ENCODE assay signal across 10 mouse cellular contexts in genomic region chr11:121680750-121681149, GRCm38 (mm10). TPM values are rescaled to one million over a fixed set of nuclear protein-coding genes. Genes with fewer than 3 reads are reported as not detected.
DNase-seq lines count a peak whose midpoint lies in the region; ATAC-seq and TF ChIP-seq lines count a peak whose summit lies in the region.
"Had no signal": no experiment of that assay in that cellular context is flagged by ENCODE, and none has a peak within 500 bp of the region (broad histone marks: within the 10 kb centered on the region; RNA-seq: fewer than 3 reads in every experiment).

No protein-coding gene starts in this region.

- no peaks in the 10 kb centered on the region for H3K27me3 ChIP-seq in cerebellum, adult 2 months (ENCODE audit: control insufficient read depth, insufficient read depth, low read length)
- no peaks in the 10 kb centered on the region for H3K27me3 ChIP-seq in midbrain, embryonic 11.5 days (ENCODE audit: control insufficient read depth, insufficient read depth, low read length)
- no peaks in the 10 kb centered on the region for H3K27me3 ChIP-seq in midbrain, postnatal 0 days (ENCODE audit: insufficient read depth, low read length)
- H3K27me3 ChIP-seq in forebrain, embryonic 10.5 days (ENCODE audit: poor library complexity, severe bottlenecking) = no peaks in the 10 kb centered on the region

- H3K36me3 ChIP-seq in midbrain, embryonic 11.5 days (ENCODE audit: control insufficient read depth, insufficient read depth, low read length) = no peaks in the 10 kb centered on the region
- no peaks in the 10 kb centered on the region for H3K36me3 ChIP-seq in midbrain, postnatal 0 days (ENCODE audit: insufficient read depth, low read length)
- no peaks in the 10 kb centered on the region for H3K36me3 ChIP-seq in forebrain, embryonic 10.5 days (replicated peaks)

- DNase-seq in cerebellum, adult 2 months = peak in 1 of 2 experiments; percentile 6
- no peak for DNase-seq in cerebellum, postnatal 4 days (ENCODE audit: low spot score in 2 of 2)
- peak; percentile 85 for DNase-seq in midbrain, embryonic 11.5 days (ENCODE audit: low spot score, missing footprints)
- DNase-seq in midbrain, postnatal 0 days (ENCODE audit: low spot score) = no peak
- peak; percentile 25 for DNase-seq in heart, postnatal 4 days
- DNase-seq in retina, postnatal 1 day = peak; percentile 30
- no peak for DNase-seq in forebrain, embryonic 10.5 days (ENCODE audit: extremely low spot score, low spot score)
- DNase-seq: left cerebral cortex, postnatal 4 days had no signal

- TF ChIP-seq POLR2A in cerebellum, adult 2 months (IDR thresholded peaks at IDR 0.05; ENCODE audit: borderline replicate concordance, insufficient read depth, low read length) = no peak

- 83% methylated on average over 5 of the region's 5 CpGs for WGBS in cerebellum, adult 2 months
- WGBS in midbrain, embryonic 11.5 days = 78% methylated on average over 5 of the region's 5 CpGs
- WGBS in midbrain, postnatal 0 days = 81% methylated on average over 5 of the region's 5 CpGs
- WGBS in forebrain, embryonic 10.5 days = 76% methylated on average over 5 of the region's 5 CpGs

- H3K4me2 ChIP-seq in midbrain, embryonic 11.5 days = no peak overlapping the region
- no peak overlapping the region for H3K4me2 ChIP-seq in midbrain, postnatal 0 days (ENCODE audit: low read depth, low read length, poor library complexity, severe bottlenecking)

- TF ChIP-seq CTCF in cerebellum, adult 2 months (IDR thresholded peaks at IDR 0.05; ENCODE audit: borderline replicate concordance, insufficient read depth, low read depth, low read length) = peak; percentile 36; the same call in 1 of the 2 replicates
- TF ChIP-seq CTCF in midbrain, postnatal 0 days (IDR thresholded peaks at IDR 0.05) = no peak

- H3K4me3 ChIP-seq in cerebellum, adult 2 months (replicated peaks; ENCODE audit: insufficient read depth, low read depth, low read length) = no peak overlapping the region
- no peak overlapping the region for H3K4me3 ChIP-seq in midbrain, embryonic 11.5 days (ENCODE audit: low read depth, low read length)
- no peak overlapping the region for H3K4me3 ChIP-seq in midbrain, postnatal 0 days (ENCODE audit: low read depth, low read length)
- H3K4me3 ChIP-seq in forebrain, embryonic 10.5 days = no peak overlapping the region
- H3K4me3 ChIP-seq: erythroblast, embryonic 14.5 days had no signal

- H3K9me3 ChIP-seq in midbrain, embryonic 11.5 days (ENCODE audit: control insufficient read depth, low read length) = no peaks in the 10 kb centered on the region
- no peaks in the 10 kb centered on the region for H3K9me3 ChIP-seq in midbrain, postnatal 0 days (ENCODE audit: low read length)
- 0 out of 2 replicates have a peak, but pooled peaks cover 3% of the 10 kb centered on the region for H3K9me3 ChIP-seq in forebrain, embryonic 10.5 days

- no peak for ATAC-seq in midbrain, embryonic 11.5 days (ENCODE audit: low FRiP score)
- ATAC-seq in midbrain, postnatal 0 days (ENCODE audit: low FRiP score) = no peak
- no peak for ATAC-seq in inflammation-experienced regulatory T-cells, adult 6 months

- no peaks in the 10 kb centered on the region for H3K4me1 ChIP-seq in cerebellum, adult 2 months (ENCODE audit: control insufficient read depth, insufficient read depth, low read length)
- peaks cover 2% of the 10 kb centered on the region; the same call in 1 of the 2 replicates for H3K4me1 ChIP-seq in midbrain, embryonic 11.5 days (ENCODE audit: control insufficient read depth, insufficient read depth, low read length)
- no peaks in the 10 kb centered on the region for H3K4me1 ChIP-seq in midbrain, postnatal 0 days (ENCODE audit: insufficient read depth, low read length)
- peaks cover 5% of the 10 kb centered on the region; the same call in 1 of the 2 replicates for H3K4me1 ChIP-seq in forebrain, embryonic 10.5 days

- no peak overlapping the region for H3K27ac ChIP-seq in cerebellum, adult 2 months (ENCODE audit: insufficient read depth, low read length)
- H3K27ac ChIP-seq in midbrain, embryonic 11.5 days (ENCODE audit: low read depth, low read length) = no peak overlapping the region
- no peak overlapping the region for H3K27ac ChIP-seq in midbrain, postnatal 0 days (ENCODE audit: low read depth, low read length)
- H3K27ac ChIP-seq in forebrain, embryonic 10.5 days = no peak overlapping the region

- H3K9ac ChIP-seq in midbrain, embryonic 11.5 days (ENCODE audit: low read length) = no peak overlapping the region
- H3K9ac ChIP-seq in midbrain, postnatal 0 days (replicated peaks; ENCODE audit: low read length, poor library complexity, severe bottlenecking) = no peak overlapping the region

RNA-seq across cellular contexts. Expression of gene B3gntl1, which starts 7.8 kb away (rescaled TPM):
- polyA plus RNA-seq in cerebellum, adult 2 months (2012; rRNA removed) = 5.4 and 5.5 TPM in 2 replicates
- 5.2 and 5.6 TPM in 2 replicates for polyA plus RNA-seq in midbrain, embryonic 11.5 days (2014; fragmentation: Nextera tagmentation; extraction: Ambion mirVana)
- 10.1 and 10.5 TPM in 2 replicates for total RNA-seq in midbrain, postnatal 0 days (2014; rRNA removed)
- 5.8 and 6.6 TPM in 2 replicates for polyA plus RNA-seq in midbrain, postnatal 0 days (2015; fragmentation: Nextera tagmentation; extraction: Ambion mirVana)
- 1 to 10 TPM; 4.4 to 4.6 TPM for total RNA-seq in heart, postnatal 4 days (2021)
- polyA plus RNA-seq in forebrain, embryonic 10.5 days (2016; fragmentation: Nextera tagmentation; extraction: Ambion mirVana) = 6.6 and 7.7 TPM in 2 replicates
- 10 to 100 TPM in 2 of 3 experiments, 1 to 10 TPM in 1; 6.4 to 12.1 (median 10.7) TPM for polyA plus RNA-seq in inflammation-experienced regulatory T-cells, adult 6 months (2017; shearing (Covaris generic))
- polyA plus RNA-seq: erythroblast, embryonic 14.5 days had no signal

RNA-seq across cellular contexts. Expression of gene Metrnl, which starts 20.6 kb away (rescaled TPM):
- 10.8 and 13.2 TPM in 2 replicates for polyA plus RNA-seq in cerebellum, adult 2 months (2012; rRNA removed)
- 10.5 and 10.7 TPM in 2 replicates for polyA plus RNA-seq in midbrain, embryonic 11.5 days (2014; fragmentation: Nextera tagmentation; extraction: Ambion mirVana)
- 10.2 and 15.8 TPM in 2 replicates for total RNA-seq in midbrain, postnatal 0 days (2014; rRNA removed)
- 12.5 and 15.4 TPM in 2 replicates for polyA plus RNA-seq in midbrain, postnatal 0 days (2015; fragmentation: Nextera tagmentation; extraction: Ambion mirVana)
- 10 to 100 TPM; 15.4 to 17.3 TPM for total RNA-seq in heart, postnatal 4 days (2021)
- polyA plus RNA-seq in forebrain, embryonic 10.5 days (2016; fragmentation: Nextera tagmentation; extraction: Ambion mirVana) = 3.6 and 4.0 TPM in 2 replicates
- polyA plus RNA-seq in inflammation-experienced regulatory T-cells, adult 6 months (2017; shearing (Covaris generic)) = 1 to 10 TPM in 2 of 3 experiments, under 1 TPM in 1; 0.55 to 3.0 (median 2.1) TPM

Comparison
In these comparisons a context has a peak if more than half of its experiments do, and no peak if none do; other contexts are left out.
1. DNase-seq: peak in midbrain, embryonic 11.5 days (single experiment), heart, postnatal 4 days (single experiment) and retina, postnatal 1 day (single experiment); none in cerebellum, postnatal 4 days (0 of 2), midbrain, postnatal 0 days (single experiment) and forebrain, embryonic 10.5 days (single experiment).